Mouse (Mus musculus) Patski (cell line): ENCODE results near the gene Mettl5. TPM values are rescaled to one million over a fixed set of nuclear protein-coding genes. Genes with fewer than 3 reads are reported as not detected.

ENCODE experiments used
- ATAC-seq: fragments of 100-300 bp; one replicate; pipeline ENCODE4 v1.8.0; 2021
- CTCF ChIA-PET: fragments of 350-600 bp; sonication (Branson Sonifier 250); formaldehyde crosslinking; loops from one replicate; lab custom pipeline; 2022; ENCODE audit warnings: inconsistent platforms; lab: Charles Lee
- POLR2A ChIA-PET: fragments of 350-600 bp; sonication (Branson Sonifier 250); formaldehyde crosslinking; loops from one replicate; lab custom pipeline; 2022; ENCODE audit warnings: antibody characterized with exemption, inconsistent platforms; lab: Charles Lee
- DNase-seq: peaks from one replicate; pipeline ENCODE4 v3.0.0-alpha.2; 2011; ENCODE audit warnings: low read depth, low spot score
- H3K27me3 ChIP-seq: fragments of 371-371 bp; one replicate; pipeline ENCODE4 v1.5.1; 2021
- CTCF ChIP-seq: fragments of 100-300 bp; IDR thresholded peaks from one replicate; pipeline ENCODE4 v1.5.1; 2021
- in situ Hi-C: fragments of 300-500 bp; cut with MboI; formaldehyde crosslinking; loops from 3 replicates; pipeline ENCODE4 v1.11.1; 2018; ENCODE audit warnings: low pct_unique_long_range_greater_than_20kb, mixed read lengths
- polyA plus RNA-seq: library from polyadenylated mRNA; unstranded; gene quantifications from one replicate; pipeline ENCODE4 v1.2.3, GENCODE M21; 2021

Gene Mettl5
- polyA plus RNA-seq, 1 experiment from 2014 or later: 19.6 TPM

GRCm38 (mm10) chr2:69895502-69896223, 10.2 kb upstream of the Mettl5 start:
- ChIA-PET POLR2A (interaction anchor here (1.1 kb wide), 1 partner anchor 15 kb away, joined by 3 read pairs; no protein-coding TSS in a partner anchor), CTCF (interaction anchor here (0.8 to 0.9 kb wide), 2 partner anchors 15 to 38 kb away, joined by 3 read pairs; no protein-coding TSS in a partner anchor)

GRCm38 (mm10) chr2:69893891-69894290, 8.5 kb upstream of the Mettl5 start:
- POLR2A ChIA-PET: no interaction called here
- in situ Hi-C loops: no loop called here
- TF ChIP-seq CTCF: no peak
- H3K27me3 ChIP-seq: no peaks in the 10 kb centered on the region
- CTCF ChIA-PET: interaction anchor here (0.7 kb wide), 1 partner anchor 9 kb away, joined by 4 read pairs; the partner anchor contains the start of gene Mettl5
- ATAC-seq (no peak), DNase-seq (no peak)

More at GRCm38 (mm10) chr2:69895502-69896223, 10.2 kb upstream of the Mettl5 start:
- ATAC-seq (no peak), DNase-seq (no peak)
- H3K27me3 ChIP-seq: no peaks in the 10 kb centered on the region
- TF ChIP-seq CTCF: peak; percentile 70
- in situ Hi-C loops: no loop called here

DNA sequence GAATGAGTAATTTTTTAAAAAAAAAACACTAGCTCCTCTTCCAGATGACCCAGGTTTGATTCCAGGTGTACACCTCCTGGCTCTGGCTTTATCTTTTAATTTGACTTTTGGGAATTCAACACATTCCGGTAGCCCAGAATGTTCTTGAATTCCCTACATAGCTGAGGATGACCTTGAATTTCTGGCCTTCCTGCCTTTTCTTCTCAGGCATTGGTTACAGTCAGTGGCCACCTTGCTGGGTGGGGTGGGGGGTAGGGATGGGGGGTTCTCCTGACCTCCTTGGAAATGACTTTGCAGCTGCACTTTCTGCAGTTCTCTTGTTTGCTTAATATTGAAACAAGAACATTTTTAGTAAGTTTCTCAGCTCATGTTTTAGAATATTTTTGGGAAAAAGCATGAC, 7.7 kb upstream of the Mettl5 start:
- CTCF ChIA-PET: interaction anchor here (1.1 kb wide), 1 partner anchor 25 kb away, joined by 3 read pairs; no protein-coding TSS in a partner anchor
- no peak for TF ChIP-seq CTCF
- ATAC-seq (no peak), DNase-seq (no peak)
- POLR2A ChIA-PET: no interaction called here
- in situ Hi-C loops: no loop called here
- H3K27me3 ChIP-seq: no peaks in the 10 kb centered on the region

DNA sequence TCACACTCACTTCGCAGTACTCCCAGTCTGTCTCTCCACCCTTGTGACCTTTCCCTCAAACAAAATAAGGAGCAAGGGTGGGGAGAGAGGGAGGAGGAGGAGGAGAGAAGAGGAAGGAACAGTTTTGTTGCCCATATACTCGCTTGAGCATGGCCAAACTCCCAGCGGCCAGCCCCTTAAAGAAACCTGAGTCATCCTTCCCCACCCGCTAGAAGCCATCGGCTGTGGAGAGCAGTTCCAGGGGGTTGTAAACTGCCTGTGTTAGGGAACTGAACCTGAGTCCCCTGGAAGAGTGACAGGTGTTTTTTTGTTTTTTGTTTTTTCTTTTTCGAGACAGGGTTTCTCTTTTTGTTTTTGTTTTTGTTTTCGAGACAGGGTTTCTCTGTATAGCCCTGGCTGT, 5.4 kb upstream of the Mettl5 start:
- ChIA-PET POLR2A (no interaction called here), CTCF (no interaction called here)
- no peak for TF ChIP-seq CTCF
- DNase-seq (no peak), ATAC-seq (no peak)
- in situ Hi-C loops: no loop called here
- H3K27me3 ChIP-seq: no peaks in the 10 kb centered on the region

DNA sequence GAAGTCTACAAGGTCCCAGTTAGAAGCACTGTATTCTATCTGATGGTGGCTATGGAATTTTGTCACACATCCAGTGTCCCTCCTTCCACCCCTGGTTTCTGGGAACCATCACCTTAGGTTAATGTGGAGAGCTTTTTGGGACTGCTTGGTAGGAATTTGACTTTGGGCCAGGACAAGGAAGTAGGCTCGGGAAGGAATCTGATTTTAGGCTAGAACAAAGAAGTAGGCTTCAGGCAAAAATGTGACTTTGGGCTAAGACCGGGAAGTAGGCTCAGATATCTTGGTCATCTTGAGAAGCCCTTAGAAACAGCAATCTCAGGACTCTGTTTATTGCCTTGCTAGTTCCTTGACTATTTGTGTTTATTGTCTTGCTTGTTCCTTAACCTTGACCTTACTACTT, 3.5 kb upstream of the Mettl5 start:
- no peak for TF ChIP-seq CTCF
- POLR2A ChIA-PET: interaction anchor here (0.7 kb wide), 1 partner anchor 26 kb away, joined by 3 read pairs; no protein-coding TSS in a partner anchor
- ATAC-seq (no peak), DNase-seq (no peak)
- in situ Hi-C loops: no loop called here
- CTCF ChIA-PET: no interaction called here
- H3K27me3 ChIP-seq: no peaks in the 10 kb centered on the region

- POLR2A ChIA-PET: interaction anchor here (1.0 to 2.4 kb wide), 3 partner anchors 9 to 14 kb away, joined by 4 to 13 read pairs (median 4); partner anchors contain the start of gene Ubr3
- ATAC-seq (no peak), DNase-seq (no peak)
- CTCF ChIA-PET: interaction anchor here (0.7 to 1.3 kb wide), 4 partner anchors 9 to 32 kb away, joined by 3 to 5 read pairs (median 4); no protein-coding TSS in a partner anchor
- TF ChIP-seq CTCF: no peak
- no peaks in the 10 kb centered on the region for H3K27me3 ChIP-seq
- in situ Hi-C loops: no loop called here
These were observed 365 bp downstream of the Mettl5 start for GRCm38 (mm10) chr2:69885050-69885449.

GRCm38 (mm10) chr2:69884581-69884980, 834 bp downstream of the Mettl5 start:
- POLR2A ChIA-PET: interaction anchor here (1.0 to 2.4 kb wide), 3 partner anchors 9 to 13 kb away, joined by 4 to 13 read pairs (median 4); partner anchors contain the start of gene Ubr3
- no peak for DNase-seq
- in situ Hi-C loops: no loop called here
- ATAC-seq: no peak
- CTCF ChIA-PET: interaction anchor here (0.7 to 1.3 kb wide), 3 partner anchors 9 to 32 kb away, joined by 3 to 4 read pairs (median 3); no protein-coding TSS in a partner anchor
- no peaks in the 10 kb centered on the region for H3K27me3 ChIP-seq
- TF ChIP-seq CTCF: no peak

DNA sequence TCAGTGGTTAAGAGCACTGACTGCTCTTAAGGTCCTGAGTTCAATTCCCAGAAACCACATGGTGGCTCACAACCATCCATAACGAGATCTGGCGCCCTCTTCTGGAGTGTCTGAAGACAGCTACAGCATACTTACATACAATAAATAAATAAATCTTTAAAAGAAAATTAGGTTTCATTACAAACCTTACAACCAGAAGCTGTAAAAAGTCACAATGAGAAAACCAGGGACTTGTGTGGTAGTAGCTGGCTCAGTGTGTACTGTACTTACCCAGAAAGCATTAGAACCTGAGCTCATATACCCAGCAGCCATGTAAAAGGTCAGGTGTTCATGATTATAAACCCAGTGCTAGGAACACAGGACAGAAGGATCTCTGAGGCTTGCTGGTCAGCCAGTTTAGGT, 1.4 kb downstream of the Mettl5 start:
- peak; percentile 51 for TF ChIP-seq CTCF
- ATAC-seq (no peak), DNase-seq (no peak)
- CTCF ChIA-PET: interaction anchor here (1.1 kb wide), 1 partner anchor 33 kb away, joined by 3 read pairs; no protein-coding TSS in a partner anchor
- in situ Hi-C loops: no loop called here
- H3K27me3 ChIP-seq: no peaks in the 10 kb centered on the region
- POLR2A ChIA-PET: interaction anchor here (2.4 kb wide), 1 partner anchor 14 kb away, joined by 13 read pairs; the partner anchor contains the start of gene Ubr3

GRCm38 (mm10) chr2:69862117-69862657, 23.2 kb downstream of the Mettl5 start:
- DNase-seq (no peak), ATAC-seq (no peak)
- in situ Hi-C loops: no loop called here
- TF ChIP-seq CTCF: no peak
- POLR2A ChIA-PET: interaction anchor here (1.0 kb wide), 1 partner anchor 29 kb away, joined by 3 read pairs; no protein-coding TSS in a partner anchor
- H3K27me3 ChIP-seq: peaks cover 3% of the 10 kb centered on the region
- CTCF ChIA-PET: no interaction called here

DNA sequence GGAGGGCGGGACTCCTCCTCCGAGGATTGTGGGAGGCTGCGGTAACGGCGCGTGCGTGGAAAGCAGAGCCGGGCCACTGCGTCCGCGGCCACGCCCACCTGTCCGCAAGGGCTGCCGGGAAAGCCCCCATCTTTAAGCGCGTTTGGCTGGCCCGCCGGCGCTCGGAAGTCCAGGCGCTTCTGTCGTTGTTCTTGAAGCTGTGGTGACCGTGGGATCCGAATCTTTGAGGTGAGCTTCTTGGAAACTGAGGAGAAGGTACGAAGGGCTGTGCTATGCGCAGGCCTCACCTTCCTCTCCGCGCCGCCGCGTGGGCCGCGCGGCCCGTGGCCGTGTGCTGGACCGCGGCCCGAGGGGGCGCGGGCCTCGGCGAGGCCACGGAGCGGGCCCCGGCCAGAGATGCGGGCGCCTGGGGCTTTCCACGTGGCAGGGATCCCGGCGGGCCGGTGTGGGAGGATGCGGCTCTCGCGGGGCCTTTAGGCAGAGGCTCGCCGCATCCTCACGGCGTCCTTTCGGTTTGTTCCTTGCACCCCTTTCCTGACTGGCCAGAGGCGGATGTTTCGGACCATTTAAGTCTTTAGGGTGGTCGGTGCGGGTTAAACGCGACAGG, 23.8 kb downstream of the Mettl5 start, which contains the start of gene Ssb:
Gene Ssb, plus strand, starts transcription at position 78 of the 607 bp plus-strand sequence.
- peak; percentile 47 for ATAC-seq
- CTCF ChIA-PET: no interaction called here
- in situ Hi-C loops: no loop called here
- H3K27me3 ChIP-seq: peaks cover 3% of the 10 kb centered on the region
- POLR2A ChIA-PET: interaction anchor here (1.0 kb wide), 1 partner anchor 30 kb away, joined by 3 read pairs; no protein-coding TSS in a partner anchor
- no peak for TF ChIP-seq CTCF
- DNase-seq: peak; percentile 53
